Mouse (Mus musculus): ENCODE data around the gene Dydc1.
"Not testable (repeated sequence)": the region's sequence is repeated elsewhere in the genome, so short reads cannot be mapped to it uniquely, and the experiment has no call there.

Dydc1 gene

GRCm38 (mm10) chr14:41072229-41072943 lies at the start of gene Dydc1:
Gene Dydc1 (plus strand): TSS chr14:41072911.
- DNase-seq (ENCODE audit: extremely low read depth, low read depth) = no peak

GRCm38 (mm10) chr14:41025087-41025486 lies 47.6 kb upstream of the Dydc1 start:
- no peak for DNase-seq (ENCODE audit: extremely low read depth, low read depth)

GRCm38 (mm10) chr14:41025594-41026284 lies 47.0 kb upstream of the Dydc1 start:
- no peak for DNase-seq (ENCODE audit: extremely low read depth, low read depth)

GRCm38 (mm10) chr14:41029303-41029702 lies 43.4 kb upstream of the Dydc1 start:
- no peak for DNase-seq (ENCODE audit: extremely low read depth, low read depth)

- DNase-seq (ENCODE audit: extremely low read depth, low read depth) = no peak
Observed at GRCm38 (mm10) chr14:41030989-41031513, 41.7 kb upstream of the Dydc1 start.

- peak; percentile 38 for DNase-seq (ENCODE audit: extremely low read depth, low read depth)
Observed at GRCm38 (mm10) chr14:41033135-41034110, 39.3 kb upstream of the Dydc1 start.

- peak; percentile 29 for DNase-seq (ENCODE audit: extremely low read depth, low read depth)
Observed at GRCm38 (mm10) chr14:41035146-41035798, 37.4 kb upstream of the Dydc1 start.

- no peak for DNase-seq (ENCODE audit: extremely low read depth, low read depth)
Observed at GRCm38 (mm10) chr14:41047402-41047801, 25.3 kb upstream of the Dydc1 start.

GRCm38 (mm10) chr14:41050471-41050870 lies 22.2 kb upstream of the Dydc1 start:
- no peak for DNase-seq (ENCODE audit: extremely low read depth, low read depth)

- DNase-seq (ENCODE audit: extremely low read depth, low read depth) = peak; percentile 26
Observed at GRCm38 (mm10) chr14:41052481-41052880, 20.2 kb upstream of the Dydc1 start.

- DNase-seq (ENCODE audit: extremely low read depth, low read depth) = not testable (repeated sequence)
Observed at GRCm38 (mm10) chr14:41053190-41053589, 19.5 kb upstream of the Dydc1 start.

GRCm38 (mm10) chr14:41065168-41065567 lies 7.5 kb upstream of the Dydc1 start:
- DNase-seq (ENCODE audit: extremely low read depth, low read depth) = no peak

- no peak for DNase-seq (ENCODE audit: extremely low read depth, low read depth)
Observed at GRCm38 (mm10) chr14:41066416-41066815, 6.3 kb upstream of the Dydc1 start.

GRCm38 (mm10) chr14:41069108-41069507 lies 3.6 kb upstream of the Dydc1 start, which contains the start of gene Dydc2:
Gene Dydc2 (minus strand): TSS chr14:41069208.
- DNase-seq (ENCODE audit: extremely low read depth, low read depth) = no peak

GRCm38 (mm10) chr14:41070343-41070742 lies 2.4 kb upstream of the Dydc1 start:
- DNase-seq (ENCODE audit: extremely low read depth, low read depth) = no peak

- no peak for DNase-seq (ENCODE audit: extremely low read depth, low read depth)
Observed at GRCm38 (mm10) chr14:41072944-41073275, 199 bp downstream of the Dydc1 start.

GRCm38 (mm10) chr14:41082408-41082807 lies 9.7 kb downstream of the Dydc1 start:
- DNase-seq (ENCODE audit: extremely low read depth, low read depth) = no peak

- no peak for DNase-seq (ENCODE audit: extremely low read depth, low read depth)
Observed at GRCm38 (mm10) chr14:41087509-41087908, 14.8 kb downstream of the Dydc1 start.

- no peak for DNase-seq (ENCODE audit: extremely low read depth, low read depth)
Observed at GRCm38 (mm10) chr14:41090777-41091176, 18.1 kb downstream of the Dydc1 start.

GRCm38 (mm10) chr14:41094114-41094513 lies 21.4 kb downstream of the Dydc1 start:
- peak; percentile 15 for DNase-seq (ENCODE audit: extremely low read depth, low read depth)

- DNase-seq (ENCODE audit: extremely low read depth, low read depth) = no peak
Observed at GRCm38 (mm10) chr14:41096296-41096860, 23.7 kb downstream of the Dydc1 start.
